Mouse (Mus musculus) c-Kit-positive CD71-positive TER-119-negative erythroid progenitor cells, embryonic 14.5 days (primary cell): ENCODE data around the gene Tulp4.

Experiments
- DNase-seq: peaks from one replicate; pipeline ENCODE4 v3.0.0-alpha.2; 2013; ENCODE audit warnings: low read depth

Gene Tulp4

GRCm38 (mm10) chr17:6125441-6125840, 19.2 kb downstream of the Tulp4 start:
- DNase-seq = no peak

- no peak for DNase-seq
Observed at GRCm38 (mm10) chr17:6128039-6128438, 21.8 kb downstream of the Tulp4 start.

GRCm38 (mm10) chr17:6129361-6129760, 23.1 kb downstream of the Tulp4 start:
- no peak for DNase-seq

- no peak for DNase-seq
Observed at GRCm38 (mm10) chr17:6131083-6131482, 24.8 kb downstream of the Tulp4 start.

- DNase-seq = no peak
Observed at GRCm38 (mm10) chr17:6140875-6141274, 34.6 kb downstream of the Tulp4 start.

- no peak for DNase-seq
Observed at GRCm38 (mm10) chr17:6141344-6141743, 35.1 kb downstream of the Tulp4 start.

GRCm38 (mm10) chr17:6145244-6145643, 39.0 kb downstream of the Tulp4 start:
- no peak for DNase-seq

- DNase-seq = no peak
Observed at GRCm38 (mm10) chr17:6152941-6153340, 46.7 kb downstream of the Tulp4 start.

- DNase-seq = no peak
Observed at GRCm38 (mm10) chr17:6153581-6153980, 47.3 kb downstream of the Tulp4 start.

- no peak for DNase-seq
Observed at GRCm38 (mm10) chr17:6154366-6154765, 48.1 kb downstream of the Tulp4 start.

GRCm38 (mm10) chr17:6160495-6160894, 54.3 kb downstream of the Tulp4 start:
- DNase-seq = no peak

- no peak for DNase-seq
Observed at GRCm38 (mm10) chr17:6161916-6162315, 55.7 kb downstream of the Tulp4 start.

- no peak for DNase-seq
Observed at GRCm38 (mm10) chr17:6162761-6163160, 56.5 kb downstream of the Tulp4 start.

GRCm38 (mm10) chr17:6164911-6165310, 58.7 kb downstream of the Tulp4 start:
- DNase-seq = no peak

GRCm38 (mm10) chr17:6172440-6172839, 66.2 kb downstream of the Tulp4 start:
- no peak for DNase-seq

GRCm38 (mm10) chr17:6172926-6173690, 66.9 kb downstream of the Tulp4 start:
- no peak for DNase-seq

GRCm38 (mm10) chr17:6174574-6174973, 68.3 kb downstream of the Tulp4 start:
- DNase-seq = no peak

- DNase-seq = no peak
Observed at GRCm38 (mm10) chr17:6178564-6179267, 72.5 kb downstream of the Tulp4 start.

GRCm38 (mm10) chr17:6179389-6179788, 73.2 kb downstream of the Tulp4 start:
- no peak for DNase-seq

GRCm38 (mm10) chr17:6180421-6180820, 74.2 kb downstream of the Tulp4 start:
- DNase-seq = no peak

GRCm38 (mm10) chr17:6182715-6183114, 76.5 kb downstream of the Tulp4 start:
- DNase-seq = no peak

GRCm38 (mm10) chr17:6186651-6187050, 80.4 kb downstream of the Tulp4 start:
- DNase-seq = no peak

- no peak for DNase-seq
Observed at GRCm38 (mm10) chr17:6187183-6187582, 80.9 kb downstream of the Tulp4 start.

- DNase-seq = no peak
Observed at GRCm38 (mm10) chr17:6189207-6189606, 83.0 kb downstream of the Tulp4 start.
